Mouse (Mus musculus) ES-Bruce4 (cell line): ENCODE results near the gene H2-T22. TPM values are rescaled to one million over a fixed set of nuclear protein-coding genes. Genes with fewer than 3 reads are reported as not detected.
"Not testable (repeated sequence)": the region's sequence is repeated elsewhere in the genome, so short reads cannot be mapped to it uniquely, and the experiment has no call there.

Experiments used
- H3K27ac ChIP-seq: 2 replicates; pipeline ENCODE4 v1.5.1; 2012; ENCODE audit warnings: low read length, inconsistent platforms; ENCODE audit not compliant: insufficient read depth
- H3K27me3 ChIP-seq: 2 replicates; pipeline ENCODE4 v1.6.1; 2012; ENCODE audit warnings: mild to moderate bottlenecking, low read length, inconsistent platforms; ENCODE audit not compliant: control insufficient read depth, poor library complexity, insufficient read depth, severe bottlenecking
- H3K36me3 ChIP-seq: 2 replicates; pipeline ENCODE4 v1.6.1; 2012; ENCODE audit warnings: inconsistent platforms, mild to moderate bottlenecking, low read length, moderate library complexity; ENCODE audit not compliant: control insufficient read depth, poor library complexity, insufficient read depth, severe bottlenecking
- H3K4me1 ChIP-seq: one replicate; pipeline ENCODE4 v1.8.1; 2011; ENCODE audit warnings: low read length; ENCODE audit not compliant: control insufficient read depth, insufficient read depth
- H3K4me3 ChIP-seq: 2 replicates; pipeline ENCODE4 v1.5.1; 2011; ENCODE audit warnings: low read depth, mild to moderate bottlenecking, low read length
- H3K9ac ChIP-seq: 2 replicates; pipeline ENCODE4 v1.6.1; 2012; ENCODE audit warnings: low read depth, mild to moderate bottlenecking, inconsistent platforms; ENCODE audit not compliant: poor library complexity, severe bottlenecking
- H3K9me3 ChIP-seq: replicated peaks from 2 replicates; pipeline ENCODE4 v1.6.1; 2012; ENCODE audit warnings: mild to moderate bottlenecking, low read length, inconsistent platforms; ENCODE audit not compliant: control insufficient read depth, poor library complexity, insufficient read depth, severe bottlenecking
- CTCF ChIP-seq: IDR thresholded peaks from one replicate; pipeline ENCODE4 v1.8.1; 2011; ENCODE audit warnings: low read depth, low read length
- EP300 ChIP-seq: IDR thresholded peaks from 2 replicates; pipeline ENCODE4 v1.6.1; 2011; ENCODE audit warnings: low read depth, low read length; ENCODE audit not compliant: insufficient read depth
- POLR2A ChIP-seq: IDR thresholded peaks from one replicate; pipeline ENCODE4 v1.8.1; 2011; ENCODE audit warnings: low read length; ENCODE audit not compliant: insufficient read depth
- polyA plus RNA-seq: library from polyadenylated mRNA; stranded (reverse); fragments of >200 nt; gene quantifications from 2 replicates; pipeline ENCODE4 v1.2.4, GENCODE M21; 2011; ENCODE audit warnings: low read depth; ENCODE audit not compliant: missing spikeins, insufficient read depth, insufficient read length

H2-T22 gene
- polyA plus RNA-seq, 1 experiment, result 18.2 TPM

- no peak overlapping the region for H3K4me3 ChIP-seq
- no peak overlapping the region for H3K9ac ChIP-seq
- H3K9me3 ChIP-seq, result peaks cover 6% of the 10 kb centered on the region
- no peak overlapping the region for H3K27ac ChIP-seq
- TF ChIP-seq POLR2A, result no peak
- no peak for TF ChIP-seq EP300
- TF ChIP-seq CTCF, result peak; percentile 56
- H3K27me3 ChIP-seq, result no peaks in the 10 kb centered on the region
- no peaks in the 10 kb centered on the region for H3K36me3 ChIP-seq
- H3K4me1 ChIP-seq, result no peaks in the 10 kb centered on the region
Observed at GRCm38 (mm10) chr17:36060829-36061228, 18.3 kb upstream of the H2-T22 start.

- H3K4me1 ChIP-seq, H3K4me3 ChIP-seq, H3K27me3 ChIP-seq, H3K27ac ChIP-seq, H3K9me3 ChIP-seq, H3K36me3 ChIP-seq, H3K9ac ChIP-seq: not testable (repeated sequence)
Observed at GRCm38 (mm10) chr17:36058362-36058761, 15.8 kb upstream of the H2-T22 start, which contains the start of gene Gm11127. Gm11127 (minus strand) TSS chr17:36058371.

DNA sequence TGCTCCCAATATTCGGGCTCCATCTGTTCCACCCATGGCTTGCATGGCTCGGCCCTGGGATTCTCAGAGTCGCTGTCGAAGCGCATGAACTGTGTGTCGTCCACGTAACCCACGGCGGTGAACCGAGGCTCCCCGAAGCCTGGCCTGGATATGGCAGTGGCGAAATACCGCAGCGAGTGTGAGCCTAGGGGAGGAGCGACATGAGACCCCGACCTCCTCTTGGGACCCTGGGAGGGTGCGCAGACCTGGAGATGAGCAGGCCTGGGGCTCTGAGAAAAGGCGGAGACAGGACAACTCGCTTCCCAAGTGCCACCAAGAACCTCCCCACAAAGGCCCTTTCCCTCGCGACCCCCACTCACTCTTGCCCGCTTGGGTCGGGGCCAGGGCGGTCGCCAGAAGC lies 15.4 kb upstream of the H2-T22 start:
- not testable (repeated sequence) for H3K4me3 ChIP-seq, H3K4me1 ChIP-seq, H3K27me3 ChIP-seq, H3K36me3 ChIP-seq, H3K27ac ChIP-seq, H3K9ac ChIP-seq, H3K9me3 ChIP-seq

DNA sequence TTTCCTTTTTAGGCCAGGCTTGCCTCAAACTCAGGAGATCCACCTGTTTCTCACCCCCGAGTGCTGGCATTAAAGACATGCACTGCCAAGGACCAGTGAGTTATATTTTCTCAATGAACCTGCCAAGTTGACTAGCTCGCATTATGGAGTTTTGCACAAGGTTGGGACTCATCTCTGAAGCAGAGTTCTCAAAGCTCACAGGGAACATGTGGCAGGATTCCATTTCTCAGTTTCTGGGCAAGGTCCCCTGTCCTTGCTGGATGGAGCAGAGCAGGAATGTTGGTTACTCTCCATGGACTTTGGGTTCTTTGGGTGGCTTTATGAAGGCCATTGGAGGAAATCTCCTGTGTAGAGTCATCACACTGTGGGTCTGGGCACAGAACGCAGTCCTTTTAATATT lies 739 bp upstream of the H2-T22 start:
- no peak overlapping the region for H3K27ac ChIP-seq
- H3K4me1 ChIP-seq, result no peaks in the 10 kb centered on the region
- no peak overlapping the region for H3K4me3 ChIP-seq
- H3K9ac ChIP-seq, result no peak overlapping the region
- no peaks in the 10 kb centered on the region for H3K36me3 ChIP-seq
- no peaks in the 10 kb centered on the region for H3K9me3 ChIP-seq
- H3K27me3 ChIP-seq, result no peaks in the 10 kb centered on the region
- TF ChIP-seq POLR2A, result no peak

GRCm38 (mm10) chr17:36042055-36042454 lies 492 bp downstream of the H2-T22 start:
- H3K4me1 ChIP-seq, H3K9me3 ChIP-seq, H3K27ac ChIP-seq, H3K27me3 ChIP-seq, H3K9ac ChIP-seq, H3K36me3 ChIP-seq: not testable (repeated sequence)
- H3K4me3 ChIP-seq, result peak overlapping the region; percentile 17; the same call in 1 of the 2 replicates

- not testable (repeated sequence) for H3K9me3 ChIP-seq, H3K27ac ChIP-seq, H3K4me3 ChIP-seq, H3K27me3 ChIP-seq, H3K4me1 ChIP-seq, H3K36me3 ChIP-seq, H3K9ac ChIP-seq
Observed at GRCm38 (mm10) chr17:36040604-36041003, 1.9 kb downstream of the H2-T22 start.

- H3K9ac ChIP-seq, H3K4me3 ChIP-seq, H3K36me3 ChIP-seq: not testable (repeated sequence)
Observed at GRCm38 (mm10) chr17:36036126-36036525, 6.4 kb downstream of the H2-T22 start.

DNA sequence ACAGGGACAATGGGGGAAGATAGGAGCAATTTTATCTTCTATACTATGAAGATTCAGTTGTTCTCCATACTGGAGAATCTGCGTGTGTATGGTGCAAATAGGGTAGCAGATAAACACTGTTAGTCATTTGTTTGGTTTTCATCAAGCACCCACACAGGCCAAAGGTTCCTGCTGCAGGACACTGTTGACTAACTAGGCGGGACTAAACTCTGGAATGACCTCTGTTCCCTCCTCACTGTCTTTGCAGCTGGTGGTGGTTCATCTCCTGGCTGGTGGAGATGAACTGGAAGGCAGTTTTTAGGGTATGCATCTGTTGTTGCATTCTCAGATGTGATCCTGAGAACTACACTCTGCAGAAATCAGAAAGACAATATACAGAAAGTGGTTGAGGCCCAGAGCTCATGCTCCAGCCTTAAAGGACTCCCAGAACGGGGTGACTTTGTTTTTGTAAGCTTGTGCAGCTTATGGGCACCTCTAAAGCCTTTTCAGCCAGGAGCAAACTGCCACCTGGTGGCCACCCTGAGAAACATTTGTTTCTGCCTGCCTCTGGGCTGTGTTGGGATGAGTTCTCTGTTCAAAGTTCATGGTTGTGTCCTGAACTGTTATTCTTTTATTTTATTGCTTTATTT lies 7.4 kb downstream of the H2-T22 start:
- H3K27ac ChIP-seq, H3K27me3 ChIP-seq, H3K9me3 ChIP-seq, H3K36me3 ChIP-seq, H3K4me1 ChIP-seq, H3K4me3 ChIP-seq, H3K9ac ChIP-seq: not testable (repeated sequence)

More at GRCm38 (mm10) chr17:36036126-36036525, 6.4 kb downstream of the H2-T22 start:
- H3K27me3 ChIP-seq, H3K27ac ChIP-seq, H3K9me3 ChIP-seq, H3K4me1 ChIP-seq: not testable (repeated sequence)

- H3K27ac ChIP-seq, H3K9me3 ChIP-seq, H3K27me3 ChIP-seq, H3K4me3 ChIP-seq, H3K4me1 ChIP-seq, H3K36me3 ChIP-seq, H3K9ac ChIP-seq: not testable (repeated sequence)
Observed at GRCm38 (mm10) chr17:36034524-36034923, 8.0 kb downstream of the H2-T22 start.
